Mouse (Mus musculus) cortical plate, adult 2 months (tissue): Measurements from ENCODE around the gene Lrrc42. TPM values are rescaled to one million over a fixed set of nuclear protein-coding genes. Genes with fewer than 3 reads are reported as not detected.

ENCODE experiments used
- H3K27ac ChIP-seq: fragments of 200-500 bp; 2 replicates; pipeline ENCODE4 v1.5.1; 2012; ENCODE audit warnings: low read length, control low read depth, inconsistent platforms; ENCODE audit not compliant: insufficient read depth
- H3K4me1 ChIP-seq: fragments of 200-500 bp; 2 replicates; pipeline ENCODE4 v1.6.1; 2011; ENCODE audit warnings: low read length; ENCODE audit not compliant: control insufficient read depth, insufficient read depth
- H3K4me3 ChIP-seq: fragments of 200-500 bp; 2 replicates; pipeline ENCODE4 v1.5.1; 2011; ENCODE audit warnings: mild to moderate bottlenecking, low read length, control low read depth; ENCODE audit not compliant: insufficient read depth
- CTCF ChIP-seq: fragments of 200-500 bp; IDR thresholded peaks from 2 replicates; pipeline ENCODE4 v1.5.1; 2011; ENCODE audit warnings: mild to moderate bottlenecking, control low read depth, low read length; ENCODE audit not compliant: insufficient read depth; ENCODE audit errors: extremely low read depth
- POLR2A ChIP-seq: fragments of 200-500 bp; IDR thresholded peaks from 2 replicates; pipeline ENCODE4 v1.6.1; 2011; ENCODE audit warnings: mild to moderate bottlenecking, low read length, control low read depth; ENCODE audit not compliant: insufficient read depth; ENCODE audit errors: extremely low read depth
- polyA plus RNA-seq: library from polyadenylated mRNA; depleted of rRNA; stranded (reverse); fragments of >200 nt; gene quantifications from 2 replicates; pipeline ENCODE4 v1.2.3, GENCODE M21; 2012

Lrrc42 gene
- polyA plus RNA-seq, 1 experiment, result 18.9 TPM

GRCm38 (mm10) chr4:107287517-107287916 lies 34.2 kb upstream of the Lrrc42 start:
- H3K27ac ChIP-seq, result no peak overlapping the region
- H3K4me1 ChIP-seq, result no peaks in the 10 kb centered on the region; the same call in 1 of the 2 replicates
- TF ChIP-seq CTCF (no peak), POLR2A (no peak)
- H3K4me3 ChIP-seq, result no peak overlapping the region

GRCm38 (mm10) chr4:107286386-107286785 lies 33.1 kb upstream of the Lrrc42 start:
- Histone ChIP-seq H3K27ac (no peak overlapping the region), H3K4me1 (no peaks in the 10 kb centered on the region), H3K4me3 (no peak overlapping the region)
- TF ChIP-seq CTCF, result no peak
- TF ChIP-seq POLR2A, result no peak

DNA sequence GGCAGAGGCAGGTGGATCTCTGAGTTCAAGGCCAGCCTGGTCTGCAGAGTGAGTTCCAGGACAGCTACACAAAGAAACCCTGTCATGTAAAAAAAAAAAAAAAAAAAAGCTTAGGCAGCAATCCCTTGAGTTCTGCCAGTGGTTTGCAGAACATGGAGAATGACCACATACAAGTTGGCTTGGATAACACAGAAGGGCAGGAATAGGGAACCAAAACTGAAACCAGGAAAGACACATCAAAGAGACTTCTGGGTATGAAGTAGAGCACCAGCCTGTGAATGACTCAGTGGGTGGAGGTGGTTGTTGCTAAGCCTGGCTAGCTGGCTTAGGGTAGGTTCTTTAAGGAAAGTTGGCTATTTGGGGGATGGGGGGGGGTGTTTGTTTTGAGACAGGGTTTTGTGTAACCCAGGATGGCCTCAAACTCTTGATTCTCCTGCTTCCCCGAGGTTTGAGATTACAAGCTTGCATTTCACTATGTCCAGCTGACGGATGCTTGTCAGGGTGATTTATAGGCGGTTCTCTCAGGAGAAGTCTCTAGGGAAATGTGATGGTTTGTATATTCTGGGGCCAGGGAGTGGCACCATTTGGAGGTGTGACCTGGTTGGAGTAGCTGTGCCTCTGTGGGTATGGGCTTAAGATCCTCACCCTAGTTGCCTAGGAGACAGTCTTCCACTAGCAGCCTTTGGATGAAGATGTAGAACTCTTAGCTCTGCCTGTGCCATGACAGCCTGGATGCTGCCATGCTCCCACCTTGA lies 32.3 kb upstream of the Lrrc42 start:
- no peaks in the 10 kb centered on the region for H3K4me1 ChIP-seq
- TF ChIP-seq POLR2A (no peak), CTCF (no peak)
- H3K27ac ChIP-seq, result no peak overlapping the region
- no peak overlapping the region for H3K4me3 ChIP-seq

GRCm38 (mm10) chr4:107280843-107281475 lies 27.6 kb upstream of the Lrrc42 start:
- TF ChIP-seq POLR2A (no peak), CTCF (no peak)
- H3K4me1 ChIP-seq, result no peaks in the 10 kb centered on the region

DNA sequence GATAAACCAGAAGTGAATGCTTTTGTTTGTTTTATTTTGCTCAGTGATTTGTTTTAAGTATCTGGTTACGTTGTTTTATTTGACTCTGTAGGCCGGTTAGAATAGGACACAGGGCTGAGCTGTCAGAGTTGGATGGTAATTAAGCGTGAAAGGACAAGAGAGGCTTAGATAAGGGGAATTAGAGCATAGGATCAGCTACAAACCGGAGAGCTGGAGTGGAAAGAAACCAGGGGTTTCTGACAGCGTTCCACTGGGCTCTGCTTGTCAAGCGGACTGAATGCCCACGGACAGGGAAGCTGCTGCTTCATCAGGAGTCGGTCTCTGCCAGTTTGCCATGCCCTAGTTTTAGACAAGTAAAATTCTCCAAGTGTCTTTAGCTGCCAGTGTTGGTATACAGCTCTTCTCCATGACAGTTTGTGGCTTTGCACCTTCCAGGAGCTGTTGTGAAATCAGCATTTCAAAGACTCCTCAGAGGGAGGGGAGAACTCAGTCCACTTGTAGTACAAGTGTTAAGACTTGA lies 24.9 kb upstream of the Lrrc42 start:
- H3K4me3 ChIP-seq, result no peak overlapping the region
- H3K27ac ChIP-seq, result no peak overlapping the region
- TF ChIP-seq POLR2A (no peak), CTCF (no peak)
- no peaks in the 10 kb centered on the region; the same call in 1 of the 2 replicates for H3K4me1 ChIP-seq

More at GRCm38 (mm10) chr4:107280843-107281475, 27.6 kb upstream of the Lrrc42 start:
- Histone ChIP-seq H3K27ac (no peak overlapping the region), H3K4me3 (no peak overlapping the region)

DNA sequence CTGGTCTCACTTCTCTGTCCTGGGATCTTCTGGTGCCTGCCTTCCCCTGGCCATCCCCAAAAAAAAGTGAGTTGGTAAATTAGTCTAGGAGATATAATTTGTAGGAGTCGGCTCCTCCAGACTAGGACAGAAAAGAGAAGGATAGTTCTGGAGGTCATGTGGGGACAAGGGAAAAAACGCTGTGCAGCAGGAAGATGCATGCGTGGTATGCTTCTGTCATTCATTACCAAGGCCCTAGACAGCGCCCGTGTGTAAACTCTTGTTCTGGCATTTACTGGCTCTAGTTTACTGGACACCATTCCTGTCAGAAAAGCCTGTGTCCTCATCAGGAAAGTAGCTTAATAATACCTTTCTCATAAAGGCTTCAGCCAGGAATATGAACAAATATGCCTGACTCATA lies 21.2 kb upstream of the Lrrc42 start:
- no peak overlapping the region for H3K27ac ChIP-seq
- H3K4me3 ChIP-seq, result no peak overlapping the region
- TF ChIP-seq POLR2A (no peak), CTCF (no peak)
- H3K4me1 ChIP-seq, result no peaks in the 10 kb centered on the region; the same call in 1 of the 2 replicates

DNA sequence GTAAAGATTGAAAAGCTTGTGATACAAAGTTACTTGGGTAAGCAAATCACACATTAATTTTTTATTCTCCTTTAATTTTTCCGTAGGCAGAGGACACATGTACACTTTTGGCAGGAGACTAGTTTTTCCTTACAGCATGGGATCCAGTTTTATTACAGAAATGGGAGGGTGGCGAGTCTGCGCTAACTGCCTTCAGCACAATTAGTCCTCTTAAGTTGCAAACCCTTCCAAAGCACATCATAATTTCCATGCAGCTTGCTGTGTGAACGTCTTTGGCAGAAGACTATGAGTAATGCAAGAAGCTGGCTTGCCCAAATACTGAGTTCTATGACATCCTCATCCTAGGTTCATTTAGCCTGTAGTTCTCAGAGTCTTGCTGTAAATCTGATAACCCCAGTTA lies 20.4 kb upstream of the Lrrc42 start:
- TF ChIP-seq CTCF (no peak), POLR2A (no peak)
- Histone ChIP-seq H3K4me1 (no peaks in the 10 kb centered on the region; the same call in 1 of the 2 replicates), H3K4me3 (no peak overlapping the region), H3K27ac (no peak overlapping the region)

GRCm38 (mm10) chr4:107260001-107260400 lies 6.7 kb upstream of the Lrrc42 start:
- TF ChIP-seq POLR2A (no peak), CTCF (no peak)
- no peak overlapping the region for H3K4me3 ChIP-seq
- no peak overlapping the region for H3K27ac ChIP-seq

DNA sequence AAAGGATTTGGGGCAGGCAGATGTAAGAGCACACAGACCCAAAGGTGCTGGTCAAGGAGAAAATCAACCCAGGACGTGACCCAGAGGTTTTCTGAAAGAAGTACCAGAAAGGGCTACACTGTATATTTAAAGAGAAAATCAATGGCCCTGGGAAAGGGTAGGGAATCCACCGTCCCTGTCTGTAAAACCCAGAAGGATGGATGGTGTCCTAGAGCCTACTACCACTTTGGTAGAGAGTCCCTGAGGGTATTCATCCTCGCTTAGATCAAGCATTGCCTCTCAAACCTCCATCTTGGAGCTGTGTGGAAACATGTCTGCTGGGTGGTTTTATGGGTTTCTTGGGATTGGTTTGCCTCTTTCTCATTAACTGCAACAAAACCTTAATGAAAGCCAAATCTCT lies 1.1 kb upstream of the Lrrc42 start:
- Histone ChIP-seq H3K4me1 (peaks cover 2% of the 10 kb centered on the region), H3K4me3 (peak overlapping the region; percentile 97), H3K27ac (no peak overlapping the region)
- TF ChIP-seq POLR2A (no peak), CTCF (no peak)

More at GRCm38 (mm10) chr4:107260001-107260400, 6.7 kb upstream of the Lrrc42 start:
- H3K4me1 ChIP-seq, result peaks cover 2% of the 10 kb centered on the region; the same call in 1 of the 2 replicates

GRCm38 (mm10) chr4:107252522-107252921 lies 810 bp downstream of the Lrrc42 start:
- TF ChIP-seq CTCF, result no peak
- TF ChIP-seq POLR2A, result no peak
- Histone ChIP-seq H3K27ac (no peak overlapping the region), H3K4me3 (peak overlapping the region; percentile 97), H3K4me1 (peaks cover 7% of the 10 kb centered on the region)
